Mouse (Mus musculus) intestine, embryonic 16.5 days (tissue): Measurements from ENCODE around the gene Zfyve1. TPM values are rescaled to one million over a fixed set of nuclear protein-coding genes. Genes with fewer than 3 reads are reported as not detected.
"Not testable (repeated sequence)": the region's sequence is repeated elsewhere in the genome, so short reads cannot be mapped to it uniquely, and the experiment has no call there.

Experiments
- ATAC-seq: fragments of 200-750 bp; cut with Nextera tagmentation; 2 replicates; pipeline ENCODE4 v1.8.0; 2017; ENCODE audit warnings: moderate TSS enrichment, moderate library complexity
- H3K27ac ChIP-seq: fragments of 300-500 bp; sonication (generic); 2 replicates; pipeline ENCODE4 v1.5.1; 2014; ENCODE audit warnings: mild to moderate bottlenecking, low read length
- H3K27me3 ChIP-seq: fragments of 300-500 bp; sonication (generic); replicated peaks from 2 replicates; pipeline ENCODE4 v1.6.1; 2014; ENCODE audit warnings: low read length, control low read depth, mixed read lengths; ENCODE audit not compliant: control insufficient read depth, insufficient read depth
- H3K36me3 ChIP-seq: fragments of 300-500 bp; sonication (generic); 2 replicates; pipeline ENCODE4 v1.6.1; 2014; ENCODE audit warnings: low read length, control low read depth; ENCODE audit not compliant: control insufficient read depth, insufficient read depth
- H3K4me1 ChIP-seq: fragments of 300-500 bp; sonication (generic); 2 replicates; pipeline ENCODE4 v1.6.1; 2014; ENCODE audit warnings: low read length, control low read depth, mixed read lengths; ENCODE audit not compliant: control insufficient read depth, insufficient read depth
- H3K4me2 ChIP-seq: fragments of 300-500 bp; sonication (generic); 2 replicates; pipeline ENCODE4 v1.6.1; 2014; ENCODE audit warnings: low read depth, low read length, control low read depth
- H3K4me3 ChIP-seq: fragments of 300-500 bp; sonication (generic); 2 replicates; pipeline ENCODE4 v1.5.1; 2014; ENCODE audit warnings: mild to moderate bottlenecking, low read length
- H3K9ac ChIP-seq: fragments of 300-500 bp; sonication (generic); 2 replicates; pipeline ENCODE4 v1.6.1; 2014; ENCODE audit warnings: low read depth, low read length
- H3K9me3 ChIP-seq: fragments of 300-500 bp; sonication (generic); 2 replicates; pipeline ENCODE4 v1.6.1; 2016; ENCODE audit warnings: low read length, control low read depth; ENCODE audit not compliant: control insufficient read depth
- WGBS: fragments of 180-500 bp; shearing (Covaris S2); extraction: QIAGEN DNeasy Blood & Tissue Kit; methylation state at CpG from one replicate; pipeline ENCODE4 v1.1.7; 2014; 5-methylcytosine and 5-hydroxymethylcytosine counted together
- polyA plus RNA-seq: library from polyadenylated mRNA; unstranded; fragments of >200 nt; fragmentation: Nextera tagmentation; extraction: Ambion mirVana; gene quantifications from 2 replicates; pipeline ENCODE4 v1.2.1, GENCODE M21; 2015

The Zfyve1 gene
- polyA plus RNA-seq, 1 experiment from 2014 or later: 13.2 TPM

DNA sequence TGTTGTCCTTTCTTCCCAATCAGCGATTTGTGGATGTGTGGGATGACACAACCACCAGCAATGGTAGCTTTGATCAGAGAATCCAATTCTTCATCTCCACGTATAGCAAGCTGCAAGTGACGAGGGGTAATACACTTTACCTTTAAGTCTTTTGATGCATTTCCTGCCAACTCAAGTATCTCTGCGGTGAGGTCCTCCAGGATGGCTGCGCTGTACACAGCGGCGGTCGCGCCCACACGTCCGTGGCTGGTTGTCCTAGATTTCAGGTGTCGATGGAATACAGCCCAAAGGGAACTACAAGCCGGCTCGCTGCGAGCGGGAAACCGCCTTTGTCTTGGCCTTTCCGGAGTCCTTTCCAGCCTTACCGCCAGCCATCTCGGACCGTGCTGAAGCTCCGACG is 23.7 kb upstream of the Zfyve1 start:
- H3K9ac ChIP-seq, H3K27me3 ChIP-seq, H3K36me3 ChIP-seq, H3K27ac ChIP-seq, H3K4me1 ChIP-seq, H3K9me3 ChIP-seq, H3K4me2 ChIP-seq, ATAC-seq, H3K4me3 ChIP-seq: not testable (repeated sequence)
- 60% methylated on average over 23 of the region's 23 CpGs for WGBS

DNA sequence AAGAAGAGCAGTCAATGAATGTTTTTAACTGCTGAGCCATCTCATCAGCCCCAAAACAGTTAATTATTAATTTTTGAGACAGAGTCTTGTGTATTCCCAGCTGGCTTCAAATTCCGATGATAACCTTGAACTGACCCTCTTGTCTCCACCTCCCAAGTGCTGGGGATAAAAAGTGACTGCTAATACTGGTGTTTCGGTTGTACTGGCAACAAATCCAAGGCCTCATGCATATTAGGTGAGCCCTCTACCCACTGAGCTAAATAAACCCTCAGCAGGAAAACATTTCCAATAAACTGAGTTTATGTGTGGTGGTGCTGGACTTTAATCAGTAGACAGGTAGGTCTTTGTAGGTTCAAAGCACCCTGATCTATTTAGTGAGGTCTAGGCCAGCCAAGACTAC is 22.0 kb upstream of the Zfyve1 start:
- Histone ChIP-seq H3K4me1 (no peaks in the 10 kb centered on the region), H3K9ac (no peak overlapping the region), H3K4me2 (no peak overlapping the region), H3K27me3 (no peaks in the 10 kb centered on the region), H3K36me3 (no peaks in the 10 kb centered on the region), H3K9me3 (no peaks in the 10 kb centered on the region), H3K27ac (no peak overlapping the region), H3K4me3 (no peak overlapping the region)
- no peak for ATAC-seq
- 62% methylated on average over 2 of the region's 2 CpGs for WGBS

DNA sequence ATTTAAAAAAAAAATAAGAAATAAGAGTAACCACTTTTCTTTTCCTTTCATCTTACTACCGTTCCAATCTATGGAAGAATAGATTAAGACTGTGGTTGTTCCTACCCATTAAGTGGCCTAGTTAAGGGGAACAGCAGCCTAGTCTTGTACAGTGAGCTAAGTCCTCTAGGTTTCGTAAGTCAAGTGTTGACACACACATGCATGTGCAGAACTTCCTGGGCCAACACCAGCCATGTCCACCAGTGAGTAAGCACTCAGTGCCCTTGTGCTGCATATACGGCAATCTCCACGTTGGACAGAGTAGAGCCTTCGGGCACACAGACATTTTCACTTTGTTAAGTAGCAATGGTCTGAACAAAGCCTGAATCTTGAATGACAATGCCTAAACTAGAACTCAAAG is 20.2 kb upstream of the Zfyve1 start:
- Histone ChIP-seq H3K9ac (no peak overlapping the region), H3K9me3 (no peaks in the 10 kb centered on the region), H3K4me2 (no peak overlapping the region), H3K36me3 (no peaks in the 10 kb centered on the region), H3K27ac (no peak overlapping the region), H3K4me1 (no peaks in the 10 kb centered on the region), H3K27me3 (no peaks in the 10 kb centered on the region), H3K4me3 (no peak overlapping the region)
- 92% methylated on average over 5 of the region's 5 CpGs for WGBS
- no peak for ATAC-seq

- H3K27ac ChIP-seq, H3K9me3 ChIP-seq, H3K4me3 ChIP-seq, H3K9ac ChIP-seq, H3K27me3 ChIP-seq, H3K36me3 ChIP-seq, H3K4me2 ChIP-seq, H3K4me1 ChIP-seq, ATAC-seq: not testable (repeated sequence)
- 95% methylated on average over 2 of the region's 2 CpGs for WGBS
These were observed 9.4 kb upstream of the Zfyve1 start for GRCm38 (mm10) chr12:83606411-83606810.

DNA sequence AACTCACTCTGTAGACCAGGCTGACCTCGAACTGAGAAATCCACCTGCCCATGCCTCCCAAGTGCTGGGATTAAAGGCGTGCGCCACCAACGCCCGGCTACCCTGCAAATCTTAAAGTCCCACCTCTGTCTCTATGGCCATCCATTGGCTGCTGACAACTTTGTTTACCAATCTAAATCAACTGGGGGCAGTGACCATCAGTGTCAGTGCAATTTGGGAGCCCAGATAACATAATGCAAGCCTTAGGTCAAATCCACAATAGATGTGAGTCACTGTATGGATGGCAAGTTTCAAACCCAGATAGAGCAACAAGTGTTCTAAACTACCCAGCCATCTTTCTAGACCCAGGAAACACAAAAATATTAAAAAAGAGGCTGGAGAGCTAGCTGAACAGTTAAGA is 5.3 kb upstream of the Zfyve1 start:
- Histone ChIP-seq H3K4me2 (no peak overlapping the region), H3K4me1 (no peaks in the 10 kb centered on the region), H3K4me3 (no peak overlapping the region), H3K36me3 (no peaks in the 10 kb centered on the region), H3K27ac (no peak overlapping the region), H3K9me3 (no peaks in the 10 kb centered on the region), H3K27me3 (no peaks in the 10 kb centered on the region), H3K9ac (no peak overlapping the region)
- ATAC-seq: no peak
- WGBS: 86% methylated on average over 5 of the region's 5 CpGs

DNA sequence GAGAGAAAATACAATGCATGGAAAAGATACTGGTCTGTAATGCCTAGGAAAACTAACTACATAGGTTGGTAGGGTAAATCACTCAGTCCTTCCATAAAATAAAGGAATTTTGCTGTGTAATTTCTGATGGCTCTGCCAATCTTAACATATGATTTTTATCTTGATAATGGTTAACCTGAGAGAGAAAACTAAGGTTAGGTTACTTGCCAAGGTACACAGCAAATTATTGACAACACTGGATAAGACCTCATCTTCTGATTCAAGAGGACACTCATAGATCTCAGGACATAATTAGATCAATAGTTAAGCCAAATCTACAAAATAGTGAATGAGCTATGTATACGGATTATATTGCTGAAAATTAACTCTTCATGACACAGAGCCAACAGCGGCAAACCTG is 859 bp upstream of the Zfyve1 start:
- no peaks in the 10 kb centered on the region for H3K27me3 ChIP-seq
- H3K4me2 ChIP-seq: no peak overlapping the region
- H3K36me3 ChIP-seq: peaks cover 2% of the 10 kb centered on the region; the same call in 1 of the 2 replicates
- H3K4me3 ChIP-seq: no peak overlapping the region
- no peak overlapping the region for H3K9ac ChIP-seq
- ATAC-seq: no peak
- 0 out of 2 replicates have a peak, but pooled peaks cover 3% of the 10 kb centered on the region for H3K4me1 ChIP-seq
- H3K27ac ChIP-seq: no peak overlapping the region
- 82% methylated on average over 2 of the region's 2 CpGs for WGBS
- H3K9me3 ChIP-seq: no peaks in the 10 kb centered on the region

DNA sequence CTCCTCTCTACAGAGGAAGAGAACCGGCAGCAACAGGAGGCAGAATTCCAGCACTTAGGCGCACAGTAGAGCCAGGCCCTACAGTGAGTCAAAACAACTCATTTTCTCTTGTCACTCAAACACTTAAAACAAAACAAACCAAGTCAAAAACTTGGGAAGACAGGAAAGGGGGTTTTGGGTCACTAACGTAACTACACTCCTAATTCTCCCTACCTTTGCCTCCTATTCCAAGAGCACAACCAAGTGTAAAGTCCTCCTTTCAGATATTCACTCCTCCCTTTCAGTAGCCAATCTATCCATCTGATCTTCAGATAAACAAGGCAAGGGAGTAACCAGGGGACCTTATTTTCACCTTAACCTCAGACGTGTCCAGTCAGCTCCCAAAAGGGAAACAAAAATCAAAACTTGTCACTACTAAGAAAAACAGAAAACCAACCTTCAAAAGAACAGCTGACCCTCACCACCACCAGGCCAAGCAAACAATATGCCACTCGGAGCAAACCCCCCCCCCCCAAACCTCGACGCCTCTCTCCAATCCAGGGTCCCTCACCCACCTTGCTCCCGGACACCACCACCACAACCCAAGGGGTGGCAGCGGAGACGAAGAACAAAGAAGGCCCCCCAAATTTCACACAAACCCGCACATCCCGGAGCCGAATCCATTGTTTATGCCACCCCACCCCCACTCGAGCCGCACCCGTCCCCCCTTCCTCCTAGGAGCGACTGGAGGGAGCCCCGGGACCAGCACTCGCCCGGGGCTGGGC is 649 bp downstream of the Zfyve1 start:
- peak overlapping the region; percentile 61 for H3K4me2 ChIP-seq
- no peaks in the 10 kb centered on the region for H3K27me3 ChIP-seq
- 4% methylated on average over 19 of the region's 20 CpGs for WGBS
- peak overlapping the region; percentile 87 for H3K27ac ChIP-seq
- no peak; the same call in 1 of the 2 replicates for ATAC-seq
- peak overlapping the region; percentile 98 for H3K9ac ChIP-seq
- H3K4me3 ChIP-seq: peak overlapping the region; percentile 99
- no peaks in the 10 kb centered on the region for H3K9me3 ChIP-seq
- 0 out of 2 replicates have a peak, but pooled peaks cover 3% of the 10 kb centered on the region for H3K4me1 ChIP-seq
- H3K36me3 ChIP-seq: peaks cover 2% of the 10 kb centered on the region; the same call in 1 of the 2 replicates

DNA sequence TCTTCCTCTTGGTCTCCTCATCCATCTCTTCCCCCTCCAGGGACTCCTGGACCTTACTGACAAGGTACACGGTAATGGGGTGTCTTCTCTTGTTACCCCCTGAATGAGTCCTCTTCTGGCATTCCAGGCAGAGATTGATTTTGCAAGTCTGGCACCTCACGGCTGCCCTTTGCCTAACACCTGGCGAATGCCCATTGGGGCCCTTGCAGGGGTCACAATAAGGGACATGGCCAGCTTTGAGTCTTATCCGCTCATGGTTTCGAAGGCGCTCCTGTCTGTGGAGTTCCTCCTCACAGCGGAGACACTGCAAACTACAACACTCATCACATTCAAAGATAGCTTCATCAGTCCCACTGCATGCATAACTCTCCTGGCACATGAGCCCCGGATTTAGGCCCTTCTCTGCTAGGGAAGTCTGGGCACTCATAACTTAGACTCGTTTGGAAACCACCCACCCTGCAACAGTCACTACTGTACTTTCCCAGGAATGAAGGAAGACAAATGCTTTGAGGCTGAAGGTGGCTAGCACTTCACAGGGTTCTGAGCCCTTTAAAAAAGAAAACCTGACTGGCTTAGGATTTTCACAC is 2.5 kb downstream of the Zfyve1 start:
- 91% methylated on average over 9 of the region's 9 CpGs for WGBS
- H3K4me3 ChIP-seq: no peak overlapping the region
- peaks cover 4% of the 10 kb centered on the region for H3K36me3 ChIP-seq
- ATAC-seq: no peak
- H3K27me3 ChIP-seq: no peaks in the 10 kb centered on the region
- no peaks in the 10 kb centered on the region for H3K9me3 ChIP-seq
- H3K4me2 ChIP-seq: no peak overlapping the region
- H3K9ac ChIP-seq: no peak overlapping the region
- 0 out of 2 replicates have a peak, but pooled peaks cover 3% of the 10 kb centered on the region for H3K4me1 ChIP-seq
- no peak overlapping the region for H3K27ac ChIP-seq

DNA sequence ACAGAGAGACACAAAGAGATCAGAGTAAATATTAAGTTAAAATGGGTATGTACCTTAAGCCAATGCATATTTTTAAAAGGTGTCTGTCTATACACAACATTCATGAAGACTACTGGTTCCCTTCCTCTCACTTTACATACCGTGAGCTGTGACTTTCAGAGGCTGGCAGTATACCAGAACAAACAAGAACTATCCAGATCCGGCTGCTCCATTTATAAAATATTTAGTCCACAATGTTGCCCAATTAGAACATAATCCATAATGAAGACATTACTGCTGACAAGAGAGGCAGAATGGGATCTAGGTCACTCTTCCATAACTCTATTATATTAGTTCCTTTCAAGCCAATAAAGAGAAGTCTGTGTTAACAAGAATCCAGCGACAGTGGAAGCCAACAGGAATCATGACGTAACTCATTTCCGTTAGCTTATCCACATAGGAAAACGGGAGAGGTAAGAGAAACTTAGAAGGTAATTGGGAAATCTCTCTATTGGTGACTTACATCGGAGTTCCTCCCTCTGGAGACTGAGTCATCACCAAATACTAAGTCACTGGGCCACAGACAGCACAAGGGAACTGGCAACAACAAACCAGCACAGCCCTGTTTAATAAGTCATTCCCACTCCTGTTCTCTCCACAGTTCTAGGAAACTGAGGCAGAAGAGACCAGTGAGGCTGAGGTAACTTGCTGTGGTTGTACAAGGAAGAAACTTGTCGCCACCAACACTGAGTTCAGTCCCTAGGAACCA is 5.1 kb downstream of the Zfyve1 start:
- Histone ChIP-seq H3K4me3 (no peak overlapping the region), H3K36me3 (peaks cover 16% of the 10 kb centered on the region), H3K9ac (no peak overlapping the region), H3K4me1 (0 out of 2 replicates have a peak, but pooled peaks cover 3% of the 10 kb centered on the region), H3K4me2 (no peak overlapping the region), H3K27me3 (no peaks in the 10 kb centered on the region), H3K27ac (no peak overlapping the region), H3K9me3 (no peaks in the 10 kb centered on the region)
- no peak for ATAC-seq
- 90% methylated on average over 8 of the region's 8 CpGs for WGBS
